Mouse (Mus musculus): Measurements from ENCODE around the gene Noto. TPM values are rescaled to one million over a fixed set of nuclear protein-coding genes. Genes with fewer than 3 reads are reported as not detected.

Gene Noto
- polyA plus RNA-seq, 1 experiment from 2014 or later, result not detected

GRCm38 (mm10) chr6:85415829-85416228 is 7.9 kb upstream of the Noto start:
- no peaks in the 10 kb centered on the region for H3K4me1 ChIP-seq (replicated peaks; ENCODE audit: insufficient read depth, low read length)
- ATAC-seq (replicated peaks; ENCODE audit: low FRiP score, low read depth), result no peak
- no peak for TF ChIP-seq CTCF (IDR thresholded peaks at IDR 0.05; ENCODE audit: low read depth)
- H3K9ac ChIP-seq (ENCODE audit: low read depth, low read length), result no peak overlapping the region
- H3K4me3 ChIP-seq (replicated peaks; ENCODE audit: low read depth, low read length), result no peak overlapping the region
- no peak overlapping the region for H3K27ac ChIP-seq
- H3K27me3 ChIP-seq (ENCODE audit: insufficient read depth, low read length), result no peaks in the 10 kb centered on the region
- H3K36me3 ChIP-seq (ENCODE audit: insufficient read depth, low read length), result no peaks in the 10 kb centered on the region
- H3K9me3 ChIP-seq (replicated peaks; ENCODE audit: low read length), result no peaks in the 10 kb centered on the region
- no peak overlapping the region for H3K4me2 ChIP-seq (ENCODE audit: low read length)
- 49% methylated on average over 3 of the region's 3 CpGs for WGBS
- DNase-seq (ENCODE audit: low spot score), result no peak

GRCm38 (mm10) chr6:85419150-85419549 is 4.5 kb upstream of the Noto start:
- no peaks in the 10 kb centered on the region for H3K27me3 ChIP-seq (ENCODE audit: insufficient read depth, low read length)
- H3K27ac ChIP-seq, result no peak overlapping the region
- no peaks in the 10 kb centered on the region for H3K4me1 ChIP-seq (replicated peaks; ENCODE audit: insufficient read depth, low read length)
- no peaks in the 10 kb centered on the region for H3K36me3 ChIP-seq (ENCODE audit: insufficient read depth, low read length)
- 81% methylated on average over 2 of the region's 2 CpGs for WGBS
- no peak overlapping the region for H3K4me3 ChIP-seq (replicated peaks; ENCODE audit: low read depth, low read length)
- H3K4me2 ChIP-seq (ENCODE audit: low read length), result no peak overlapping the region
- no peak for TF ChIP-seq CTCF (IDR thresholded peaks at IDR 0.05; ENCODE audit: low read depth)
- no peak for ATAC-seq (replicated peaks; ENCODE audit: low FRiP score, low read depth)
- no peak overlapping the region for H3K9ac ChIP-seq (ENCODE audit: low read depth, low read length)
- no peaks in the 10 kb centered on the region for H3K9me3 ChIP-seq (replicated peaks; ENCODE audit: low read length)
- no peak for DNase-seq (ENCODE audit: low spot score)

GRCm38 (mm10) chr6:85431274-85431841 is 7.7 kb downstream of the Noto start:
- WGBS, result 39% methylated on average over 8 of the region's 8 CpGs
- H3K4me1 ChIP-seq (replicated peaks; ENCODE audit: insufficient read depth, low read length), result 0 out of 2 replicates have a peak, but pooled peaks cover 6% of the 10 kb centered on the region
- ATAC-seq (replicated peaks; ENCODE audit: low FRiP score, low read depth) (peak; percentile 69), DNase-seq (ENCODE audit: low spot score) (no peak)
- H3K4me3 ChIP-seq (replicated peaks; ENCODE audit: low read depth, low read length), result peak overlapping the region; percentile 92
- peak overlapping the region; percentile 74; the same call in 1 of the 2 replicates for H3K9ac ChIP-seq (ENCODE audit: low read depth, low read length)
- H3K36me3 ChIP-seq (ENCODE audit: insufficient read depth, low read length), result no peaks in the 10 kb centered on the region
- H3K27ac ChIP-seq, result no peak overlapping the region
- H3K9me3 ChIP-seq (replicated peaks; ENCODE audit: low read length), result no peaks in the 10 kb centered on the region
- peak; percentile 14; the same call in 1 of the 2 replicates for TF ChIP-seq CTCF (IDR thresholded peaks at IDR 0.05; ENCODE audit: low read depth)
- peak overlapping the region; percentile 88 for H3K4me2 ChIP-seq (ENCODE audit: low read length)
- H3K27me3 ChIP-seq (ENCODE audit: insufficient read depth, low read length), result no peaks in the 10 kb centered on the region

- TF ChIP-seq CTCF (IDR thresholded peaks at IDR 0.05; ENCODE audit: low read depth), result no peak
- DNase-seq (ENCODE audit: low spot score) (peak; percentile 84), ATAC-seq (replicated peaks; ENCODE audit: low FRiP score, low read depth) (peak; percentile 89)
- Histone ChIP-seq H3K27me3 (ENCODE audit: insufficient read depth, low read length) (no peaks in the 10 kb centered on the region), H3K9me3 (replicated peaks; ENCODE audit: low read length) (no peaks in the 10 kb centered on the region), H3K4me1 (replicated peaks; ENCODE audit: insufficient read depth, low read length) (0 out of 2 replicates have a peak, but pooled peaks cover 6% of the 10 kb centered on the region), H3K36me3 (ENCODE audit: insufficient read depth, low read length) (no peaks in the 10 kb centered on the region), H3K4me3 (replicated peaks; ENCODE audit: low read depth, low read length) (peak within 1 kb of the TSS; percentile 92), H3K9ac (ENCODE audit: low read depth, low read length) (peak within 1 kb of the TSS; percentile 74), H3K4me2 (ENCODE audit: low read length) (peak within 1 kb of the TSS; percentile 88), H3K27ac (0 out of 2 replicates have a peak within 1 kb of the TSS, but pooled peaks have one; percentile 25)
- WGBS, result 1% methylated on average over 39 of the region's 39 CpGs
Measured at GRCm38 (mm10) chr6:85431842-85432431, 8.3 kb downstream of the Noto start, which contains the start of gene Smyd5. Smyd5 (plus strand) TSS chr6:85431989.

- 0 out of 2 replicates have a peak, but pooled peaks cover 6% of the 10 kb centered on the region for H3K4me1 ChIP-seq (replicated peaks; ENCODE audit: insufficient read depth, low read length)
- H3K27ac ChIP-seq, result no peak overlapping the region
- DNase-seq (ENCODE audit: low spot score), result no peak
- no peak for TF ChIP-seq CTCF (IDR thresholded peaks at IDR 0.05; ENCODE audit: low read depth)
- H3K9ac ChIP-seq (ENCODE audit: low read depth, low read length), result no peak overlapping the region
- H3K4me3 ChIP-seq (replicated peaks; ENCODE audit: low read depth, low read length), result no peak overlapping the region
- H3K36me3 ChIP-seq (ENCODE audit: insufficient read depth, low read length), result peaks cover 8% of the 10 kb centered on the region; the same call in 1 of the 2 replicates
- no peaks in the 10 kb centered on the region for H3K27me3 ChIP-seq (ENCODE audit: insufficient read depth, low read length)
- no peak overlapping the region for H3K4me2 ChIP-seq (ENCODE audit: low read length)
- ATAC-seq (replicated peaks; ENCODE audit: low FRiP score, low read depth), result no peak
- WGBS, result 65% methylated on average over 5 of the region's 5 CpGs
- H3K9me3 ChIP-seq (replicated peaks; ENCODE audit: low read length), result no peaks in the 10 kb centered on the region
Measured at GRCm38 (mm10) chr6:85433865-85434264, 10.2 kb downstream of the Noto start.

GRCm38 (mm10) chr6:85436204-85436603 is 12.5 kb downstream of the Noto start:
- 88% methylated on average over 1 of the region's 1 CpGs for WGBS

More at GRCm38 (mm10) chr6:85436204-85436603, 12.5 kb downstream of the Noto start:
- Histone ChIP-seq H3K36me3 (ENCODE audit: insufficient read depth, low read length) (peaks cover 29% of the 10 kb centered on the region; the same call in 1 of the 2 replicates), H3K9me3 (replicated peaks; ENCODE audit: low read length) (no peaks in the 10 kb centered on the region), H3K4me2 (ENCODE audit: low read length) (no peak overlapping the region), H3K9ac (ENCODE audit: low read depth, low read length) (no peak overlapping the region), H3K27me3 (ENCODE audit: insufficient read depth, low read length) (no peaks in the 10 kb centered on the region), H3K4me3 (replicated peaks; ENCODE audit: low read depth, low read length) (no peak overlapping the region), H3K27ac (no peak overlapping the region), H3K4me1 (replicated peaks; ENCODE audit: insufficient read depth, low read length) (0 out of 2 replicates have a peak, but pooled peaks cover 6% of the 10 kb centered on the region)
- DNase-seq (ENCODE audit: low spot score) (no peak), ATAC-seq (replicated peaks; ENCODE audit: low FRiP score, low read depth) (no peak)
- TF ChIP-seq CTCF (IDR thresholded peaks at IDR 0.05; ENCODE audit: low read depth), result no peak

Data from kidney, postnatal 0 days (tissue).